Mouse (Mus musculus) layer of hippocampus, postnatal 14 days (tissue): ENCODE data around the gene Hoxb4. TPM values are rescaled to one million over a fixed set of nuclear protein-coding genes. Genes with fewer than 3 reads are reported as not detected.

Source experiments
- DNase-seq, 2 experiments: peaks; one replicate each; pipeline ENCODE4 v3.0.0; 2021 to 2022; ENCODE audit warnings: low spot score in 2 of 2, mixed read lengths in 1 of 2
- total RNA-seq, 2 experiments: library from RNA; stranded (reverse); gene quantifications; 2 replicates each; pipeline ENCODE4 v1.2.3; 2021

Hoxb4 gene
- total RNA-seq, 2 experiments from 2014 or later: not detected

GRCm38 (mm10) chr11:96284774-96285734 is 33.0 kb upstream of the Hoxb4 start:
- DNase-seq: no peak

- no peak for DNase-seq
Measured at GRCm38 (mm10) chr11:96285771-96286738, 32.0 kb upstream of the Hoxb4 start, which contains the start of gene Hoxb7. Gene Hoxb7, plus strand, starts transcription at chr11:96286623.

- no peak for DNase-seq
Measured at GRCm38 (mm10) chr11:96286739-96287385, 31.2 kb upstream of the Hoxb4 start.

GRCm38 (mm10) chr11:96287411-96287810 is 30.7 kb upstream of the Hoxb4 start:
- no peak for DNase-seq

GRCm38 (mm10) chr11:96288455-96289221 is 29.4 kb upstream of the Hoxb4 start:
- DNase-seq: no peak

GRCm38 (mm10) chr11:96289293-96289692 is 28.8 kb upstream of the Hoxb4 start:
- DNase-seq: no peak

- DNase-seq: no peak
Measured at GRCm38 (mm10) chr11:96289837-96290236, 28.2 kb upstream of the Hoxb4 start.

- no peak for DNase-seq
Measured at GRCm38 (mm10) chr11:96290705-96291355, 27.2 kb upstream of the Hoxb4 start.

GRCm38 (mm10) chr11:96291681-96292564 is 26.1 kb upstream of the Hoxb4 start, which contains the start of gene Hoxb6:
Gene Hoxb6, plus strand, starts transcription at chr11:96292476.
- DNase-seq: no peak

- no peak for DNase-seq
Measured at GRCm38 (mm10) chr11:96292565-96293301, 25.3 kb upstream of the Hoxb4 start.

- no peak for DNase-seq
Measured at GRCm38 (mm10) chr11:96293302-96293921, 24.7 kb upstream of the Hoxb4 start.

GRCm38 (mm10) chr11:96294245-96295091 is 23.6 kb upstream of the Hoxb4 start:
- DNase-seq: peak; percentile 52 to 65

- DNase-seq: no peak
Measured at GRCm38 (mm10) chr11:96295092-96295835, 22.8 kb upstream of the Hoxb4 start.

GRCm38 (mm10) chr11:96296997-96297396 is 21.1 kb upstream of the Hoxb4 start:
- DNase-seq: no peak

- no peak for DNase-seq
Measured at GRCm38 (mm10) chr11:96297428-96297827, 20.6 kb upstream of the Hoxb4 start.
